Mouse (Mus musculus): ENCODE measurements around the gene Phc1.

- TF ChIP-seq CTCF (IDR thresholded peaks at IDR 0.05; ENCODE audit: insufficient read depth, low read depth, low read length) = no peak
- no peak for TF ChIP-seq POLR2A (IDR thresholded peaks at IDR 0.05; ENCODE audit: insufficient read depth, low read depth, low read length)
These were observed 3.4 kb upstream of the Phc1 start for GRCm38 (mm10) chr6:122343719-122344118.

Data from olfactory bulb, adult 2 months (tissue).